Mouse (Mus musculus) kidney, adult 2 months (tissue): ENCODE data around the gene Atp2b2.

Experiments
- CTCF ChIP-seq: fragments of 200-500 bp; conservative IDR thresholded peaks from 2 replicates; pipeline ENCODE4 v1.5.1; 2011; ENCODE audit warnings: low read depth, mild to moderate bottlenecking, control low read depth, low read length, moderate library complexity, mixed read lengths; ENCODE audit not compliant: insufficient read depth, insufficient read length
- POLR2A ChIP-seq: fragments of 200-500 bp; IDR thresholded peaks from one replicate; pipeline ENCODE4 v1.6.1; 2011; ENCODE audit warnings: low read depth, low read length, control low read depth

GRCm38 (mm10) chr6:114000928-114001327 is 41.5 kb downstream of the Atp2b2 start:
- TF ChIP-seq CTCF = no peak
- no peak for TF ChIP-seq POLR2A
